Mouse (Mus musculus) lung, embryonic 16.5 days (tissue): ENCODE results near the gene Mrps30. TPM values are rescaled to one million over a fixed set of nuclear protein-coding genes. Genes with fewer than 3 reads are reported as not detected.

Experiments
- ATAC-seq: fragments of 200-750 bp; cut with Nextera tagmentation; 2 replicates; pipeline ENCODE4 v1.8.0; 2017; ENCODE audit warnings: low read depth, mild to moderate bottlenecking, moderate library complexity
- H3K27ac ChIP-seq: fragments of 300-500 bp; sonication (generic); 2 replicates; pipeline ENCODE4 v1.5.1; 2014; ENCODE audit warnings: mild to moderate bottlenecking, control low read depth, low read length
- H3K27me3 ChIP-seq: fragments of 300-500 bp; sonication (generic); 2 replicates; pipeline ENCODE4 v1.6.1; 2014; ENCODE audit warnings: low read depth, low read length, mixed read lengths; ENCODE audit not compliant: control insufficient read depth, insufficient read depth
- H3K36me3 ChIP-seq: fragments of 300-500 bp; sonication (generic); 2 replicates; pipeline ENCODE4 v1.6.1; 2014; ENCODE audit warnings: low read length; ENCODE audit not compliant: control insufficient read depth, insufficient read depth
- H3K4me1 ChIP-seq: fragments of 300-500 bp; sonication (generic); replicated peaks from 2 replicates; pipeline ENCODE4 v1.6.1; 2014; ENCODE audit warnings: low read length, mixed read lengths; ENCODE audit not compliant: control insufficient read depth, insufficient read depth
- H3K4me2 ChIP-seq: fragments of 300-500 bp; sonication (generic); 2 replicates; pipeline ENCODE4 v1.6.1; 2014; ENCODE audit warnings: low read depth, low read length, control low read depth
- H3K4me3 ChIP-seq: fragments of 300-500 bp; sonication (generic); 2 replicates; pipeline ENCODE4 v1.5.1; 2014; ENCODE audit warnings: mild to moderate bottlenecking, low read length, control low read depth
- H3K9ac ChIP-seq: fragments of 300-500 bp; sonication (generic); 2 replicates; pipeline ENCODE4 v1.6.1; 2014; ENCODE audit warnings: low read length, control low read depth
- H3K9me3 ChIP-seq: fragments of 300-500 bp; sonication (generic); 2 replicates; pipeline ENCODE4 v1.6.1; 2016; ENCODE audit warnings: low read length; ENCODE audit not compliant: control insufficient read depth
- WGBS: fragments of 180-500 bp; shearing (Covaris S2); extraction: QIAGEN DNeasy Blood & Tissue Kit; methylation state at CpG from one replicate; pipeline ENCODE4 v1.1.7; 2014; 5-methylcytosine and 5-hydroxymethylcytosine counted together
- polyA plus RNA-seq: library from polyadenylated mRNA; unstranded; fragments of >200 nt; fragmentation: Nextera tagmentation; extraction: Ambion mirVana; gene quantifications from 2 replicates; pipeline ENCODE4 v1.2.1, GENCODE M21; 2015

The Mrps30 gene
- polyA plus RNA-seq, 1 experiment from 2014 or later, result 28.0 TPM

DNA sequence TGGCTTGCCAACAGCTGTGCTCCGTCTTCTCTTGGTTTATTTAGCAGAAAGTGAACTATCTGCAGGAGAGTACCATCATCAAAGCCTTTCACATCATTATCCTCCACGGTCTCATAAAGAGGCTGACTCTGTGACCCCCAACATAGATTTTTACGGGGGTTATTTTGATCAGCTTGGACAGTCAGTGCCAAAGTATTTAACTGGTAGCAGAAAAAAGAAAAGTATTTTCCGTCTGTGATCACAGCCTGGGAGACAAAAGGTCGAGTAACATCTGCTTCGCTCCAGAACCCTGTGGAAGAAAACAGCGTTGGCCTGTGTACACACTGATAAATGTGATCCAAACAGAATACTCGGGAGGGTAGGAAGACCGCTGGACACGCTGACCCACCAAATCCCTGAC lies 6.7 kb downstream of the Mrps30 start:
- no peaks in the 10 kb centered on the region for H3K9me3 ChIP-seq
- peaks cover 22% of the 10 kb centered on the region for H3K36me3 ChIP-seq
- H3K4me2 ChIP-seq, result no peak overlapping the region
- H3K4me3 ChIP-seq, result no peak overlapping the region
- H3K27ac ChIP-seq, result peak overlapping the region; percentile 73
- H3K4me1 ChIP-seq, result no peaks in the 10 kb centered on the region
- no peak overlapping the region for H3K9ac ChIP-seq
- 43% methylated on average over 10 of the region's 10 CpGs for WGBS
- peak; percentile 95 for ATAC-seq
- no peaks in the 10 kb centered on the region for H3K27me3 ChIP-seq

DNA sequence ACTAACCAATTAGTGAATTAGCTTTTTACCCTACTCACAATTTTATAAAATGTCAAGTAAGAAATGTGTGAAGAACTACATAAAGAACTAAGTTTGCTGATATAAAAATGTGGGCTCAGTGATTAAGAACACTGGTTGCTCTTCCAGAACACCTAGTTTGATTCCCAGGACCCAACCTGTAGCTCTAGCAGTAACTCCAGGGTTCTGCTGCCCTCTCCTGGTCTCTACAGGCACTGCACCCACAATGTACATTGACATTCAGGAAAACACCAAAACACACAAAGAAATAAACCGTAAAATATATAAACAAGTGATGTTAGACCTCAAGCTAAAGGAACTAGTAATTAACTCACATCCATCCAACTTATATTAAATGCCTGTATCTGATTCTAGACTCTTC lies 7.9 kb downstream of the Mrps30 start:
- no peaks in the 10 kb centered on the region for H3K4me1 ChIP-seq
- peaks cover 22% of the 10 kb centered on the region for H3K36me3 ChIP-seq
- no peak overlapping the region for H3K9ac ChIP-seq
- no peak overlapping the region for H3K4me2 ChIP-seq
- no peaks in the 10 kb centered on the region for H3K9me3 ChIP-seq
- WGBS, result 38% methylated on average over 1 of the region's 1 CpGs
- H3K4me3 ChIP-seq, result no peak overlapping the region
- no peak overlapping the region for H3K27ac ChIP-seq
- ATAC-seq, result no peak
- no peaks in the 10 kb centered on the region for H3K27me3 ChIP-seq

DNA sequence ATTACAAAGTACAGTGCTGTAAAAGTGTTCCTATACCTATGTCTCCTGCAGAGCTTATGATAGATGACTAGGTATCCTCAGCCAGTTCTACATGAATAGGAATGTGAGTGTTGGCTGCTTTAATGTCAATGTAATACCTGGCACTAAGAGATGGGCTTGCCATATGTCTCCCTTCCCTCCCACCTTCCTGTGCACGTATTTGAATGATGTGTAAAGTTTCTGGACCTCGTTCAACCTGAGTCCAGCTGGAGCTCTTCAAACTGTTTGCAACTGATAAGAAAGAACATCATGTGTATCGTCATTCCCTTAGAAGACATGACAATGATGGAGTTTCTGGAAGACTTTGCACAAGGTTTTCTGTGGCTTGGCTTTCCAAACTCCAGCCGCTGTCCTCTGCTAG lies 14.2 kb downstream of the Mrps30 start:
- H3K9ac ChIP-seq, result no peak overlapping the region
- H3K36me3 ChIP-seq, result no peaks in the 10 kb centered on the region; the same call in 1 of the 2 replicates
- no peaks in the 10 kb centered on the region for H3K4me1 ChIP-seq
- H3K4me2 ChIP-seq, result no peak overlapping the region
- no peak overlapping the region for H3K4me3 ChIP-seq
- ATAC-seq, result no peak
- no peaks in the 10 kb centered on the region for H3K9me3 ChIP-seq
- 42% methylated on average over 4 of the region's 4 CpGs for WGBS
- H3K27ac ChIP-seq, result no peak overlapping the region
- H3K27me3 ChIP-seq, result no peaks in the 10 kb centered on the region

- 59% methylated on average over 1 of the region's 1 CpGs for WGBS
- Histone ChIP-seq H3K9ac (no peak overlapping the region), H3K4me2 (no peak overlapping the region), H3K4me3 (no peak overlapping the region), H3K36me3 (no peaks in the 10 kb centered on the region), H3K27me3 (no peaks in the 10 kb centered on the region), H3K27ac (no peak overlapping the region), H3K4me1 (no peaks in the 10 kb centered on the region), H3K9me3 (no peaks in the 10 kb centered on the region)
- no peak for ATAC-seq
Observed at GRCm38 (mm10) chr13:118365774-118366173, 21.3 kb downstream of the Mrps30 start.

DNA sequence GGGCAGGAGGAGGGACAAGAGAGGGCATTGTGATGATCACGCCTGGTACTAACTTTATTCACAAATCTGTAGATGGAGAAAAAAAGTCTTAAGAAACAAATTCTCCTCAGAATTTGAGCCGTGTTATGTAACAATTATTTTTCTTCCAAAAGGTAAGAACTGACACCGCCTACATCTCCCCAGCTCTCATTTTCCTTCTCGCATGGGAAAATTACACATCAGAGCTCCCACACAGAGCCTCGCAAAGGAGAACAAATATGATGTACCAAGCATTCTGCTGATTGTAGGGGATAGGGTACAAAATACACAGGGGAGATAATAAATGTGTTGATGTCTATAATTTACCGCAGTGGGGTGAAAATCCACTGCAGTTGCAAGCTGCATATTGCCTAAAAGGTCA lies 23.7 kb downstream of the Mrps30 start:
- no peak for ATAC-seq
- WGBS, result 86% methylated on average over 6 of the region's 6 CpGs
- Histone ChIP-seq H3K4me1 (no peaks in the 10 kb centered on the region), H3K27me3 (no peaks in the 10 kb centered on the region), H3K9ac (no peak overlapping the region), H3K9me3 (no peaks in the 10 kb centered on the region), H3K4me3 (no peak overlapping the region), H3K36me3 (no peaks in the 10 kb centered on the region), H3K27ac (no peak overlapping the region), H3K4me2 (no peak overlapping the region)

- Histone ChIP-seq H3K4me1 (no peaks in the 10 kb centered on the region), H3K9me3 (no peaks in the 10 kb centered on the region), H3K4me3 (no peak overlapping the region), H3K27me3 (no peaks in the 10 kb centered on the region), H3K9ac (no peak overlapping the region), H3K27ac (no peak overlapping the region), H3K4me2 (no peak overlapping the region), H3K36me3 (no peaks in the 10 kb centered on the region)
- ATAC-seq, result no peak
- 84% methylated on average over 10 of the region's 10 CpGs for WGBS
Observed at GRCm38 (mm10) chr13:118350870-118351269, 36.2 kb downstream of the Mrps30 start.

- no peak overlapping the region for H3K4me2 ChIP-seq
- ATAC-seq, result no peak
- no peak overlapping the region for H3K27ac ChIP-seq
- no peak overlapping the region for H3K9ac ChIP-seq
- no peaks in the 10 kb centered on the region for H3K9me3 ChIP-seq
- no peaks in the 10 kb centered on the region for H3K36me3 ChIP-seq
- WGBS, result 16% methylated on average over 10 of the region's 10 CpGs
- H3K4me1 ChIP-seq, result no peaks in the 10 kb centered on the region
- no peaks in the 10 kb centered on the region for H3K27me3 ChIP-seq
- no peak overlapping the region for H3K4me3 ChIP-seq
Observed at GRCm38 (mm10) chr13:118350257-118350656, 36.8 kb downstream of the Mrps30 start.

Other genes starting within 250 kb of the Mrps30 start
- 0.19 and 0.68 TPM in 2 replicates for gene B430218F22Rik, start 622 bp downstream of the Mrps30 start, polyA plus RNA-seq